Mouse (Mus musculus): ENCODE results near the gene Foxo1. TPM values are rescaled to one million over a fixed set of nuclear protein-coding genes. Genes with fewer than 3 reads are reported as not detected.

The Foxo1 gene
- total RNA-seq, 2 experiments from 2014 or later = 22.5 to 24.5 TPM

- DNase-seq (ENCODE audit: low spot score in 2 of 2) = peak in 1 of 2 experiments; percentile 44
These were observed 35.2 kb downstream of the Foxo1 start for GRCm38 (mm10) chr3:52303301-52303700.

- DNase-seq (ENCODE audit: low spot score in 2 of 2) = no peak
These were observed 40.6 kb downstream of the Foxo1 start for GRCm38 (mm10) chr3:52308586-52309321.

GRCm38 (mm10) chr3:52320516-52321270, 52.6 kb downstream of the Foxo1 start:
- no peak for DNase-seq (ENCODE audit: low spot score in 2 of 2)

- DNase-seq (ENCODE audit: low spot score in 2 of 2) = no peak
These were observed 54.6 kb downstream of the Foxo1 start for GRCm38 (mm10) chr3:52322401-52323385.

GRCm38 (mm10) chr3:52325006-52325405, 56.9 kb downstream of the Foxo1 start:
- DNase-seq (ENCODE audit: low spot score in 2 of 2) = no peak

- peak; percentile 43 to 80 for DNase-seq (ENCODE audit: low spot score in 2 of 2)
These were observed 58.6 kb downstream of the Foxo1 start for GRCm38 (mm10) chr3:52326687-52327086.

- no peak for DNase-seq (ENCODE audit: low spot score in 2 of 2)
These were observed 59.0 kb downstream of the Foxo1 start for GRCm38 (mm10) chr3:52327146-52327545.

- no peak for DNase-seq (ENCODE audit: low spot score in 2 of 2)
These were observed 63.6 kb downstream of the Foxo1 start for GRCm38 (mm10) chr3:52331709-52332108.

GRCm38 (mm10) chr3:52338761-52339160, 70.6 kb downstream of the Foxo1 start:
- no peak for DNase-seq (ENCODE audit: low spot score in 2 of 2)

- no peak for DNase-seq (ENCODE audit: low spot score in 2 of 2)
These were observed 72.3 kb downstream of the Foxo1 start for GRCm38 (mm10) chr3:52340336-52341034.

GRCm38 (mm10) chr3:52342226-52342625, 74.1 kb downstream of the Foxo1 start:
- peak in 1 of 2 experiments; percentile 59 for DNase-seq (ENCODE audit: low spot score in 2 of 2)

GRCm38 (mm10) chr3:52342801-52343200, 74.7 kb downstream of the Foxo1 start:
- peak in 1 of 2 experiments; percentile 60 for DNase-seq (ENCODE audit: low spot score in 2 of 2)

GRCm38 (mm10) chr3:52343270-52344070, 75.3 kb downstream of the Foxo1 start:
- DNase-seq (ENCODE audit: low spot score in 2 of 2) = peak in 1 of 2 experiments; percentile 17

- DNase-seq (ENCODE audit: low spot score in 2 of 2) = no peak
These were observed 77.7 kb downstream of the Foxo1 start for GRCm38 (mm10) chr3:52345881-52346280.

- no peak for DNase-seq (ENCODE audit: low spot score in 2 of 2)
These were observed 79.0 kb downstream of the Foxo1 start for GRCm38 (mm10) chr3:52346986-52347710.

- DNase-seq (ENCODE audit: low spot score in 2 of 2) = no peak
These were observed 80.0 kb downstream of the Foxo1 start for GRCm38 (mm10) chr3:52347980-52348622.

GRCm38 (mm10) chr3:52350636-52351035, 82.5 kb downstream of the Foxo1 start:
- DNase-seq (ENCODE audit: low spot score in 2 of 2) = no peak

- DNase-seq (ENCODE audit: low spot score in 2 of 2) = no peak
These were observed 83.8 kb downstream of the Foxo1 start for GRCm38 (mm10) chr3:52351901-52352300.

- DNase-seq (ENCODE audit: low spot score in 2 of 2) = no peak
These were observed 86.1 kb downstream of the Foxo1 start for GRCm38 (mm10) chr3:52354203-52354602.
